Mouse (Mus musculus) C2C12 (cell line): ENCODE results near the gene Kif11.

ENCODE experiments used
- CEBPB ChIP-seq: IDR thresholded peaks from one replicate; pipeline ENCODE4 v1.6.1; 2011; ENCODE audit warnings: low read depth, mild to moderate bottlenecking, control low read depth, moderate library complexity
- CTCF ChIP-seq: IDR thresholded peaks from one replicate; pipeline ENCODE4 v1.5.1; 2011; ENCODE audit not compliant: control insufficient read depth, insufficient read depth, insufficient read length
- FOSL1 ChIP-seq: IDR thresholded peaks from one replicate; pipeline ENCODE4 v1.8.0; 2011; ENCODE audit warnings: mild to moderate bottlenecking, low read length; ENCODE audit not compliant: poor library complexity, insufficient read depth, severe bottlenecking
- MAX ChIP-seq: IDR thresholded peaks from one replicate; pipeline ENCODE4 v1.6.1; 2011; ENCODE audit warnings: mild to moderate bottlenecking, control low read depth
- MYOD1 ChIP-seq: IDR thresholded peaks from one replicate; pipeline ENCODE4 v1.6.1; 2011; ENCODE audit warnings: low read depth; ENCODE audit not compliant: control insufficient read depth, insufficient read length
- MYOG ChIP-seq: IDR thresholded peaks from one replicate; pipeline ENCODE4 v1.6.1; 2011; ENCODE audit not compliant: control insufficient read depth, insufficient read length; ENCODE audit errors: extremely low read depth
- USF1 ChIP-seq: IDR thresholded peaks from one replicate; pipeline ENCODE4 v1.6.1; 2011; ENCODE audit warnings: low read depth, mild to moderate bottlenecking, control low read depth, moderate library complexity

DNA sequence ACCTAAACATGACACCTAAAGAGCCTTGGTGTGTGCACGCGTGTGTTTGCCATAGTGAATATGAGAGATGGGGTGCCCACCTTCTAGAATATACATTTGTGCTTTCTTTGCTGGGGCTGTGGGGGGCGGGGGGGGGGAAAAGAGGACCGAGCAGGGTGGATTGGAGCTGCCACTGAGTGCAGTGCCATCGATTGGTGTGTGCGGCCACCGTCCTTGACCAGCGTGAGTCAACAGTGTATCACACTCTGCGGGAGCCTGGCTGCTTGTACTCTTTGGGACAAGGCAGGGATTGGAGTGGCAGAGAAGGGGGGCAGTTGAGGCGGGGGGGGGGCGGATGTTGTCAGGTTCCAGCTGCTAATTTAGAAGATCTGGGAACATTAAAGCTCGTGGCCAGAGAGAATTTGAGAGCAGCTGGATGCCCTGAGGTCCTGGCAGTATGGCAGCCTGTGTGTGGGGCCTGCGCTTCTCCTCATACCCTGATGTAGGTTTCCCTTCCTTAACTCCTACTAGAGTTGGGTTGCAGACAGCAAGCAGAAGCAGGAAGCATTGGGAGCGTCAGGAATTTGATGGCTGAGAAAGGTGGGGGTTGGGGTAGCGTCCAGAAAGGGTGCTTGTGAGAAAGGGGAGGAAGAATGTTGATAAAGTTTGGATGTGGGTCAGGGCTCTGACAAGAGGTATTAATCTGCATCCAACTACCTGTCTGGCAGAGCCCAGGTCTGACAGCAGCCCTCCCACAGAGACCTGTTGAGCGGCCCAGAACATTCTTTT lies 64.7 kb downstream of the Kif11 start:
- TF ChIP-seq CTCF (no peak), CEBPB (no peak), MAX (no peak), USF1 (no peak), MYOD1 (no peak), MYOG (no peak), FOSL1 (no peak)
